Mouse (Mus musculus) gastrocnemius, adult 8-10 months (tissue): ENCODE results near the gene Fam196b. TPM values are rescaled to one million over a fixed set of nuclear protein-coding genes. Genes with fewer than 3 reads are reported as not detected.

Source experiments
- DNase-seq, 2 experiments: peaks; one replicate each; pipeline ENCODE4 v3.0.0; 2022; ENCODE audit warnings: low spot score in 2 of 2
- total RNA-seq, 4 experiments: library from RNA; stranded (reverse); gene quantifications; 2 replicates each; pipeline ENCODE4 v1.2.4; 2022

Gene Fam196b
- total RNA-seq, 4 experiments from 2014 or later: 0.40 to 0.92 (median 0.63) TPM

GRCm38 (mm10) chr11:34323664-34324063 is 9.0 kb downstream of the Fam196b start:
- DNase-seq: no peak

- no peak for DNase-seq
These were observed 17.9 kb downstream of the Fam196b start for GRCm38 (mm10) chr11:34332344-34333031.

- DNase-seq: no peak
These were observed 23.3 kb downstream of the Fam196b start for GRCm38 (mm10) chr11:34337907-34338306.

GRCm38 (mm10) chr11:34339693-34340092 is 25.1 kb downstream of the Fam196b start:
- DNase-seq: no peak

GRCm38 (mm10) chr11:34343742-34344307 is 29.2 kb downstream of the Fam196b start:
- no peak for DNase-seq

GRCm38 (mm10) chr11:34344310-34344709 is 29.7 kb downstream of the Fam196b start:
- no peak for DNase-seq

- DNase-seq: no peak
These were observed 33.8 kb downstream of the Fam196b start for GRCm38 (mm10) chr11:34348287-34348918.

GRCm38 (mm10) chr11:34349453-34350056 is 34.9 kb downstream of the Fam196b start:
- DNase-seq: no peak

GRCm38 (mm10) chr11:34355406-34355805 is 40.8 kb downstream of the Fam196b start:
- DNase-seq: no peak

- no peak for DNase-seq
These were observed 41.5 kb downstream of the Fam196b start for GRCm38 (mm10) chr11:34356109-34356508.

- no peak for DNase-seq
These were observed 57.6 kb downstream of the Fam196b start for GRCm38 (mm10) chr11:34372224-34372623.

GRCm38 (mm10) chr11:34375557-34375956 is 60.9 kb downstream of the Fam196b start:
- DNase-seq: no peak

- no peak for DNase-seq
These were observed 63.0 kb downstream of the Fam196b start for GRCm38 (mm10) chr11:34377649-34378048.

- no peak for DNase-seq
These were observed 68.9 kb downstream of the Fam196b start for GRCm38 (mm10) chr11:34383501-34383900.

GRCm38 (mm10) chr11:34384178-34384577 is 69.6 kb downstream of the Fam196b start:
- no peak for DNase-seq

- no peak for DNase-seq
These were observed 70.5 kb downstream of the Fam196b start for GRCm38 (mm10) chr11:34385001-34385688.

- no peak for DNase-seq
These were observed 74.9 kb downstream of the Fam196b start for GRCm38 (mm10) chr11:34389261-34390116.

GRCm38 (mm10) chr11:34392105-34392504 is 77.5 kb downstream of the Fam196b start:
- DNase-seq: no peak

GRCm38 (mm10) chr11:34395802-34396201 is 81.2 kb downstream of the Fam196b start:
- DNase-seq: no peak

GRCm38 (mm10) chr11:34397661-34398060 is 83.0 kb downstream of the Fam196b start:
- no peak for DNase-seq

GRCm38 (mm10) chr11:34398555-34398954 is 83.9 kb downstream of the Fam196b start:
- no peak for DNase-seq
